Mouse (Mus musculus): ENCODE results near the gene Intu. TPM values are rescaled to one million over a fixed set of nuclear protein-coding genes. Genes with fewer than 3 reads are reported as not detected.

Intu gene
- polyA plus RNA-seq, 1 experiment from 2014 or later = 3.7 TPM

DNA sequence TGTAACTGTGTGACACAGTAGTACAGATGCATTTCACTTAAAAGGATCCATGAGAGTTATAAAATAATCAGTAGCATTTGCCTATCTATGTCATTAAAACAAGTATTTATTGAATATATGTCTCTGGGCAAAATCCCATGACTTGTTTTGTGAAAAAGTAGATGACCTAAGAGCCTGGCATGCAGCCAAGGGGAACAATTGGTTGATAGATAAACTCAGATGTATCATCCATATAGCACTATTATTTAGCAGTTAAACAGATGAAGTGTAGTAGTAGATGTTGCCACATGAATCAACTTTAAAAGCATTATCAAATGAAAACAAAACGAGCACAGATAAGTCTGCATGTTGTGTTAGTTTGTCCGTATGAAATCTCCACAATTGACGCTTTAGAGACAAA is 187.9 kb downstream of the Intu start:
- no peak for ATAC-seq (ENCODE audit: insufficient number of reproducible peaks, insufficient read depth, low FRiP score, low TSS enrichment, low read depth)
- WGBS = 84% methylated on average over 3 of the region's 3 CpGs

DNA sequence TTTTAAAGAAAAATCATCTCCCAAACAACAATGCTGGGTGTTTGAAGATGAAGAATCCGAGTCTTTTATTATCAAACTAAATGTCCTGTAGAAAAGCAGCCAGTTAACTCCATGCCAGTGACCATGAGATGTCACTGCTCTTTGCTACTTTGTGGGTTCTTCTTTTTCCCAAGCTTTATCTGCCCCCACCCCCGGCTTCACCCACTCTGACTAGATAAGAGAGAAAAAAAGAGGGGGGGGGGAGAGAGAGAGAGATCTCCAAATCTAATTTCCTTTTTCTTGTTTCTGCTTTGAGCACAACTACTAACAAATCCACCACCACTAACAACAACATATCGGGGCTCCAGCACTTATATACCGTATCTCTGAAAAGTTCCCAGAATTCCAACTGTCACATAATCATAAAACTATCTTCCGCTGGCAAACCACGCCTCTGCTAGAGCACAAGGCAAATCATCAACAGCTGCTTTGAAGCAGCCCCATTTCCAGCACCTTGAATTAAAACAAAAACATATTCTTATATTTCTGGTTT is 207.4 kb downstream of the Intu start:
- H3K4me2 ChIP-seq = no peak overlapping the region
- no peak for ATAC-seq (ENCODE audit: insufficient number of reproducible peaks, insufficient read depth, low FRiP score, low TSS enrichment, low read depth)
- WGBS = 77% methylated on average over 6 of the region's 6 CpGs

More for the DNA sequence above, 187.9 kb downstream of the Intu start:
- Histone ChIP-seq H3K4me2 (no peak overlapping the region), H3K9me3 (no peaks in the 10 kb centered on the region), H3K27ac (no peak overlapping the region), H3K4me1 (no peaks in the 10 kb centered on the region), H3K27me3 (no peaks in the 10 kb centered on the region), H3K4me3 (no peak overlapping the region), H3K36me3 (no peaks in the 10 kb centered on the region), H3K9ac (no peak overlapping the region)

DNA sequence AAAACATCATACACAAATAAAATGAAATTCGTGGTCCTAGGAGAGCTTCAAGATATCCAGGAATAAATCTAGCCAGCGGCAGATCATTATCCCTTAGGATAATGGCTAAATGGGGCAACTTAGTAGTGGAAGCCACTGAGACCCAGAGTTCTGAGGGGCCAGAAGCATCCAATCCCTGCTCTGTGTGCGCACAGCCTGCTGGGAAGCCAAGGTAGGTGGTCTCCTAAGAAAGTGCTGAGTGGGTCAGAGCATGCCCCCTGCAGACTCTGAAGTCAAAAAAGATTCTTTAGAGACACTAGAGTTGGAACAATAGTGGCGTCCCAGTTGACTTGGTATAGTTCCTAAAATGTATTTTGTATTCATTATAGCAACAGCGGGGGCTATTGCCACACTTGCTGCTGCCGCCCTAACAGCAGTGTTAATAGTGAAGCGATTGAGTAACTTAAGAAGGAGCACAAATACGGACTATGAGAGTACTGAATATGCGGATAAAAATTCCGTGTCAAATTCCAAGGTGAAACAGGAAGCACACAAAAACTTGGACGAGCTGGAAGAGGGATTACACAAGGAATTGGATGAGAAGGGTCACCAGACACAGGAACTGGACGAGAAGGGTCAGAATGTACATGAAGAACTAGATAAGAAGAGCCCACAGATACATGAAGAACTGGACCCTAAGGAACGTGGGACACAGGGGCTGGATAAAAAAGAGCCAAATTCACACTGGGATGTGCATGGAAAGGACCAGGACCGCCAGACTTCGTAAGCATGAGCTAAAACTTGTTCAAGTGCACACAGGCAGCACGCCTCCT is 213.1 kb downstream of the Intu start, which contains the start of gene Hspa4l:
TSS of gene Hspa4l (plus strand) at position 472 of the 812 bp plus-strand sequence.
- WGBS = 18% methylated on average over 16 of the region's 16 CpGs
- H3K27me3 ChIP-seq = peaks cover 11% of the 10 kb centered on the region
- no peak for ATAC-seq (ENCODE audit: insufficient number of reproducible peaks, insufficient read depth, low FRiP score, low TSS enrichment, low read depth)
- peak within 1 kb of the TSS; percentile 60 for H3K27ac ChIP-seq
- H3K9ac ChIP-seq = peak within 1 kb of the TSS; percentile 76
- H3K4me2 ChIP-seq = peak within 1 kb of the TSS; percentile 94
- H3K9me3 ChIP-seq = no peaks in the 10 kb centered on the region
- no peaks in the 10 kb centered on the region for H3K36me3 ChIP-seq
- peaks cover 16% of the 10 kb centered on the region for H3K4me1 ChIP-seq
- H3K4me3 ChIP-seq = peak within 1 kb of the TSS; percentile 74

More for the DNA sequence above, 207.4 kb downstream of the Intu start:
- no peak overlapping the region for H3K27ac ChIP-seq
- no peaks in the 10 kb centered on the region for H3K36me3 ChIP-seq
- H3K9me3 ChIP-seq = no peaks in the 10 kb centered on the region
- no peaks in the 10 kb centered on the region for H3K4me1 ChIP-seq
- no peak overlapping the region for H3K4me3 ChIP-seq
- H3K9ac ChIP-seq = no peak overlapping the region
- H3K27me3 ChIP-seq = 0 out of 2 replicates have a peak, but pooled peaks cover 3% of the 10 kb centered on the region

DNA sequence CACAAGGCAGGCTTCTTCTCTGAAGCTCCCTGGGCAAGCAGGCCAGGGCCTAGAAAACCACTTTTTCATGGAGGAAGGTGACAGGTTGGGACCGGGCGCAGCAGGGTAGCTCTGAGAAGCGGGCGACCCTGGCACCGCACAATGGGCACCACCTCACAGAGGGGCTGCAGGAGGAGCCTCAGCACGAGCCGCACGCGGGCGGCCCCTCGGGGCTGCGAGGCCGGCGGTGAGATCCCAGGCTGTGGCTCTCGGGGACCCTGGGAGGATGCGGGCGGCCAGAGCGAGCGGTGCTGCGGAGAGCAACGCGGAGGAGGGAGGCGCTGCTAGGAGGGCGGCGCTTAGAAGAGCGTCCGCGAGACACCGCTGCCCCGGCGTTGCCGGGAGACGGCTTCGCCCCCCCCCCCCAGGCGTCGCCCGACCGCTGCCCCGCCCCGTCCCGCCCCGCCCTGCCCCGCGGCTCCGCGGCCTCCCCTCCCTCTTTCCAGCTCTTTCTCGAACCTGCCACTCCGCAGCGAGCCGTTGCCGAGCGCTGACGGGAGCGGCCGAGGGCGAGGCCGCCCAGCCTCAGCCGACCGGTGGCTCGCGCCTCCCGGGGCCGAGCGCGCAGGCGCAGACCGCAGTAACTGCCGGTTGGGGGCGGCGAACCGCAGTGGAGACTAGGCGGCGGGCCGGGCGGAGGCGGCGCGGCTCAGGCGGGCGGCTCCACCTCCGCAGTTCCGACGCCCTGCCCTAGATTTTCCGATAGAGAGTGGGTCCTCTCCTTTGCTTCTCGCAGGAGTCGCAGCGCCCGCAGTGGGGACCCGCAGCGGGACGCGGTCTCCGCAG is 214.0 kb downstream of the Intu start:
- Histone ChIP-seq H3K27ac (peak overlapping the region; percentile 60), H3K9ac (peak overlapping the region; percentile 76), H3K27me3 (peaks cover 11% of the 10 kb centered on the region), H3K4me2 (peak overlapping the region; percentile 94), H3K9me3 (no peaks in the 10 kb centered on the region), H3K36me3 (no peaks in the 10 kb centered on the region), H3K4me3 (peak overlapping the region; percentile 74), H3K4me1 (peaks cover 16% of the 10 kb centered on the region)
- under 1% methylated on average over 69 of the region's 93 CpGs for WGBS
- peak; percentile 95 for ATAC-seq (ENCODE audit: insufficient number of reproducible peaks, insufficient read depth, low FRiP score, low TSS enrichment, low read depth)

DNA sequence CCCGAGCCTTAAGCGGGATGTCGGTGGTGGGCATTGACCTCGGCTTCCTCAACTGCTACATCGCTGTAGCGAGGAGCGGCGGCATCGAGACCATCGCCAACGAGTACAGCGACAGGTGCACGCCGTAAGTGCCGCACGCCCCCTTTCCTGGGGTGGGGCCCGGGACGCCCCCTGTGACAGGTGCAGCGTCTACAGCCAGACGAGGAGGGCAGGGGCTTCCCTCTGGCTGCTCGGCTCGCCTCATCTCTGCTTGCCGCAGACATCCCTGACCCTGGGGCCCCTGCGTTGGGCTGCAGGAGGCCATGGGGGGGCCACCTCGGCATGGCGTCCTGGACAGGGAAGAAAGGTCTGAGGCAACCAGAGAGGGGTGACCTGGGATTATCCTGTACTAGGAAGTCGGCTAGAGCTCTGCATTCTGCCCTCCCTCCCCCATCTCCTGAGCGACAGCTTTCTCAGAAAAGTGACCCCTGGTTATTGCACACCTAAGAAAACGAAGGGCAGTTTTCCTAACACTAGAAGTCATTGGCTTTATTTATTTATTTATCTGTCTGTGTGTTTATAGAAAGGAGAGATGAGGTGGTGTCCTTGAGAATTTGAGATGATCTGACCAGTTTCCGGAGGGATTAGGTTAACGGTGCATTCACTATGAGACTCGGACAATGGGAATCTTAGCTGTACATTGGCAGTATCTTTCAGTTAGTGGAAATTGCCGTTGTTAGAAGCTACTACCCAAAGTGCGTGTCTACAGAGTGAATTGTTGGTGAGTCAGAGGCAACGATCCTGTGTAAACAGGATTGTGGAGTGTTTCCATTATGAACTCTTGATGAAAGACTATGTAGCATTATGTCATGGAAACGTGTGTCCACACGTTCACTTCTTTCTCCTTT is 214.8 kb downstream of the Intu start:
- H3K4me1 ChIP-seq = peaks cover 16% of the 10 kb centered on the region
- peak overlapping the region; percentile 94 for H3K4me2 ChIP-seq
- peak overlapping the region; percentile 60; the same call in 1 of the 2 replicates for H3K27ac ChIP-seq
- H3K9me3 ChIP-seq = no peaks in the 10 kb centered on the region
- peak overlapping the region; percentile 76 for H3K9ac ChIP-seq
- peak overlapping the region; percentile 74 for H3K4me3 ChIP-seq
- WGBS = 4% methylated on average over 37 of the region's 37 CpGs
- peaks cover 11% of the 10 kb centered on the region for H3K27me3 ChIP-seq
- ATAC-seq (ENCODE audit: insufficient number of reproducible peaks, insufficient read depth, low FRiP score, low TSS enrichment, low read depth) = peak; percentile 18
- no peaks in the 10 kb centered on the region for H3K36me3 ChIP-seq

Small RNA genes lying within 50 kb of the gene (microRNA-seq; reads per million reads assigned to microRNA genes)
- gene Gm23810 = not detected

Other genes with a start within 250 kb of the Intu start
- gene Slc25a31, start 177.6 kb downstream of the Intu start, polyA plus RNA-seq (2015; fragmentation: Nextera tagmentation; extraction: Ambion mirVana) = 0.23 and 0.25 TPM in 2 replicates
- gene Hspa4l, start 213.2 kb downstream of the Intu start, polyA plus RNA-seq (2015; fragmentation: Nextera tagmentation; extraction: Ambion mirVana) = 5.1 and 8.1 TPM in 2 replicates